Mouse (Mus musculus) hindbrain, embryonic 11.5 days (tissue): ENCODE results near the gene Reg3d. TPM values are rescaled to one million over a fixed set of nuclear protein-coding genes. Genes with fewer than 3 reads are reported as not detected.
"Not testable (repeated sequence)": the region's sequence is repeated elsewhere in the genome, so short reads cannot be mapped to it uniquely, and the experiment has no call there.

ENCODE experiments used
- ATAC-seq: fragments of 200-750 bp; cut with Nextera tagmentation; 2 replicates; pipeline ENCODE4 v1.8.0; 2017; ENCODE audit warnings: mild to moderate bottlenecking, moderate TSS enrichment, moderate library complexity; ENCODE audit not compliant: low FRiP score
- DNase-seq: peaks from one replicate; pipeline ENCODE4 v3.0.0-alpha.2; 2015; ENCODE audit warnings: low spot score
- H3K27ac ChIP-seq: fragments of 300-500 bp; sonication (generic); 2 replicates; pipeline ENCODE4 v1.5.1; 2014; ENCODE audit warnings: mild to moderate bottlenecking, low read depth, low read length
- H3K27me3 ChIP-seq: fragments of 300-500 bp; sonication (generic); 2 replicates; pipeline ENCODE4 v1.6.1; 2014; ENCODE audit warnings: mild to moderate bottlenecking, low read length, moderate library complexity, mixed read lengths; ENCODE audit not compliant: control insufficient read depth, insufficient read depth
- H3K36me3 ChIP-seq: fragments of 300-500 bp; sonication (generic); 2 replicates; pipeline ENCODE4 v1.6.1; 2014; ENCODE audit warnings: mild to moderate bottlenecking, low read length, moderate library complexity, mixed read lengths; ENCODE audit not compliant: control insufficient read depth, insufficient read depth
- H3K4me1 ChIP-seq: fragments of 300-500 bp; sonication (generic); replicated peaks from 2 replicates; pipeline ENCODE4 v1.6.1; 2014; ENCODE audit warnings: low read length, mixed read lengths; ENCODE audit not compliant: control insufficient read depth, insufficient read depth
- H3K4me2 ChIP-seq: fragments of 300-500 bp; sonication (generic); replicated peaks from 2 replicates; pipeline ENCODE4 v1.6.1; 2014; ENCODE audit warnings: mild to moderate bottlenecking, low read depth, low read length
- H3K4me3 ChIP-seq: fragments of 300-500 bp; sonication (generic); 2 replicates; pipeline ENCODE4 v1.5.1; 2014; ENCODE audit warnings: low read depth, low read length
- H3K9ac ChIP-seq: fragments of 300-500 bp; sonication (generic); 2 replicates; pipeline ENCODE4 v1.6.1; 2014; ENCODE audit warnings: low read depth, low read length
- H3K9me3 ChIP-seq: fragments of 300-500 bp; sonication (generic); 2 replicates; pipeline ENCODE4 v1.6.1; 2016; ENCODE audit warnings: low read length; ENCODE audit not compliant: control insufficient read depth
- WGBS: fragments of 180-500 bp; shearing (Covaris S2); extraction: QIAGEN DNeasy Blood & Tissue Kit; methylation state at CpG from one replicate; pipeline ENCODE4 v1.1.7; 2014; 5-methylcytosine and 5-hydroxymethylcytosine counted together
- polyA plus RNA-seq: library from polyadenylated mRNA; unstranded; fragments of >200 nt; fragmentation: Nextera tagmentation; extraction: Ambion mirVana; gene quantifications from 2 replicates; pipeline ENCODE4 v1.2.1, GENCODE M21; 2014

Gene Reg3d
- not detected in 2 replicates for polyA plus RNA-seq

DNA sequence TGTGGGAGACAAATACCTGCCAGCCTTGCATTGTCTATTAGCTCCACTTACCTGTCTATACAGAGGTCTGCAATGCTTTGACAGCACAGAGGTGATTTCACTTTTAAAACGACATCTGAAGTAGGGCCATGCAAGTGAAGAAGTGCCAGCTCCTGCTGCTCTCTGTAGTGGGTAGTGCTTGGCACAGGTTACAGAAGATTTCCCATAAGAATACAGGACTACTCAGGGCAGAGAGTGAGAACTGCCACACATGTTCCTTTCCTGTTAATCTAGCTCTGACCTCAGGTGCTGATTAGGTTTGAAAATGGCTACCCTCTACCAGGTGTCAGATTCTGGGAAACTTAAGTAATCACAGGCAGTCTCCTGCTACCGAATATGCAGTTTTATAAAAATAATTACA is at the start of gene Reg3d:
Gene Reg3d, minus strand, starts transcription at position 101 of the 400 bp plus-strand sequence.
- H3K36me3 ChIP-seq, result no peaks in the 10 kb centered on the region
- H3K4me2 ChIP-seq, result no peak within 1 kb of the TSS
- no peaks in the 10 kb centered on the region for H3K27me3 ChIP-seq
- DNase-seq (no peak), ATAC-seq (no peak)
- H3K9ac ChIP-seq, result no peak within 1 kb of the TSS
- no peaks in the 10 kb centered on the region for H3K9me3 ChIP-seq
- no peaks in the 10 kb centered on the region for H3K4me1 ChIP-seq
- 73% methylated on average over 2 of the region's 2 CpGs for WGBS
- no peak within 1 kb of the TSS for H3K27ac ChIP-seq
- no peak within 1 kb of the TSS for H3K4me3 ChIP-seq

DNA sequence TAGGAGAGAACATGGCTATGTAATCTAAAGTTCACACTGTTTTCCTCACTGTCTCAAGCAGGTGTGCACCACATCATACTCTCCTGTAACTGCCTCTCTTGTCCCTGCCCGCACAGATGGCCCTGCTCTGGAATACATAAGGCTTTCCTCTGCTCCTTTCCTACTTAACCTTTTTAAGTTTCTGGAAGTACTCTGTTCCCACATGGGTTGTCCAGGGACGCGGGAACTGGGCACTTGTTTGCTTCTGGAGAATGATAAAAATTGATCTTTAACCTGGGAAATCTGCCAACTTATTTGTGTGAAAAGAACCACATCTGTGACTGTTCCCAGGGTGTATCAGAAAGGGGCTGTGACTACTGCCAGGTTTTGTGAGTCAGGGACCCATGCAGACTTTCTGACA is 46.8 kb upstream of the Reg3d start:
- Histone ChIP-seq H3K27me3 (no peaks in the 10 kb centered on the region), H3K4me1 (no peaks in the 10 kb centered on the region), H3K9me3 (no peaks in the 10 kb centered on the region), H3K27ac (no peak overlapping the region), H3K4me3 (no peak overlapping the region), H3K9ac (no peak overlapping the region), H3K36me3 (no peaks in the 10 kb centered on the region), H3K4me2 (no peak overlapping the region)
- ATAC-seq (no peak), DNase-seq (no peak)
- WGBS, result 97% methylated on average over 3 of the region's 3 CpGs

DNA sequence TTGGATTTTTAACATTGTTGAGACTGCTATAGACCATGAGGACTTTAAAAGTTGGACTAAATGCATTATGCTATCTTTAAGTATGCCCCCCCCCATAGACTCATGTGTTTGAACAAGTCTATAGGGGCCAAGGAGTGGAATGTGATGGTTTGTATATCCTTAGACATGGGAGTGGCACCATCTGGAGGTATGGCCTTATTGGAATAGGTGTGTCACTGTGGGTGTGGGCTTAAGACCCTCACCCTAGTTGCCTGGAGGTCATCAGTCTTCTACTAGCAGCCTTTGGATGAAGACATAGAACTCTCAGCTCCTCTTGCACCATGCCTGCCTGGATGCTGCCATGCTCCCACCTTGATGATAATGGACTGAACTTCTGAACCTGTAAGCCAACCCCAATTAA is 43.7 kb upstream of the Reg3d start, which contains the start of gene Reg1:
Gene Reg1, plus strand, starts transcription at position 301 of the 400 bp plus-strand sequence.
- not testable (repeated sequence) for H3K4me3 ChIP-seq, ATAC-seq, H3K9me3 ChIP-seq, H3K27ac ChIP-seq, H3K27me3 ChIP-seq, H3K9ac ChIP-seq, H3K4me2 ChIP-seq, H3K4me1 ChIP-seq, H3K36me3 ChIP-seq, DNase-seq

DNA sequence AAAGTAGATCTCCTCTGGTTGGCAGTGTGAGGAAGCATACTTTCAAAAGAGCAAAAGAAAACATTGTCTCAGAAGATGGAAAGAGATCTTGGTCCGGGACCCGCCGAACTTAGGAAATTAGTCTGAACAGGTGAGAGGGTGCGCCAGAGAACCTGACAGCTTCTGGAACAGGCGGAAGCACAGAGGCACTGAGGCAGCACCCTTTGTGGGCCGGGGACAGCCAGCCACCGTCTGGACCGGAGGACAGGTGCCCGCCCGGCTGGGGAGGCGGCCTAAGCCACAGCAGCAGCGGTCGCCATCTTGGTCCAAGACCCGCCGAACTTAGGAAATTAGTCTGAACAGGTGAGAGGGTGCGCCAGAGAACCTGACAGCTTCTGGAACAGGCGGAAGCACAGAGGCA is 16.7 kb upstream of the Reg3d start, which contains the start of gene Reg2:
Gene Reg2, plus strand, starts transcription at position 301 of the 400 bp plus-strand sequence.
- not testable (repeated sequence) for H3K4me2 ChIP-seq, H3K9ac ChIP-seq, ATAC-seq, H3K4me1 ChIP-seq, H3K27ac ChIP-seq, H3K27me3 ChIP-seq, H3K4me3 ChIP-seq, H3K36me3 ChIP-seq, H3K9me3 ChIP-seq, DNase-seq
- 97% methylated on average over 4 of the region's 17 CpGs for WGBS

DNA sequence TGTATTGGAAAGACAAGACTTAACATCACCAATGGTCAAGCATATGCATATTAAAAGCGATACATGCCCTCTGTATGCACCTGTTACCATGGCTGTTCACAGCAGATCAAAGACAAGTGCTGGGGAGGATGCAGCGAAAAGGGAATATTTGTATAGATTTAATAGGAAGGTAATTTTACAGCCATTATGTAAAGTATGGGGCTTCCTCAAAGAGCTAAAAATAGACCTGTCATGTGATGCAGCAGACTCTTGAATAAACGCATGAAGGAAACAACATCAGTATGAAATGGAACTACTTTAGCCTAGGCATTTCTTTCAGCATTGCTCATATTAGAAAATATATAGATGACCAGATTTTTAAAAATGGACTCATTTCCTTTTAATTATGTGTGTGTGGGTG is 6.9 kb upstream of the Reg3d start:
- WGBS, result 87% methylated on average over 3 of the region's 3 CpGs
- H3K27ac ChIP-seq, result no peak overlapping the region
- no peak overlapping the region for H3K4me3 ChIP-seq
- H3K9ac ChIP-seq, result no peak overlapping the region
- ATAC-seq (no peak), DNase-seq (no peak)
- H3K4me1 ChIP-seq, result no peaks in the 10 kb centered on the region
- H3K4me2 ChIP-seq, result no peak overlapping the region
- H3K27me3 ChIP-seq, result no peaks in the 10 kb centered on the region
- no peaks in the 10 kb centered on the region for H3K9me3 ChIP-seq
- no peaks in the 10 kb centered on the region for H3K36me3 ChIP-seq

- Histone ChIP-seq H3K4me3 (no peak within 1 kb of the TSS), H3K27ac (no peak within 1 kb of the TSS), H3K27me3 (no peaks in the 10 kb centered on the region), H3K9me3 (no peaks in the 10 kb centered on the region), H3K4me1 (no peaks in the 10 kb centered on the region), H3K4me2 (no peak within 1 kb of the TSS), H3K36me3 (no peaks in the 10 kb centered on the region), H3K9ac (no peak within 1 kb of the TSS)
- ATAC-seq, result no peak
- DNase-seq, result no peak
These were observed 1.7 kb upstream of the Reg3d start, which contains the start of gene Reg3a for GRCm38 (mm10) chr6:78380409-78380808. Reg3a (plus strand) TSS chr6:78380709.

DNA sequence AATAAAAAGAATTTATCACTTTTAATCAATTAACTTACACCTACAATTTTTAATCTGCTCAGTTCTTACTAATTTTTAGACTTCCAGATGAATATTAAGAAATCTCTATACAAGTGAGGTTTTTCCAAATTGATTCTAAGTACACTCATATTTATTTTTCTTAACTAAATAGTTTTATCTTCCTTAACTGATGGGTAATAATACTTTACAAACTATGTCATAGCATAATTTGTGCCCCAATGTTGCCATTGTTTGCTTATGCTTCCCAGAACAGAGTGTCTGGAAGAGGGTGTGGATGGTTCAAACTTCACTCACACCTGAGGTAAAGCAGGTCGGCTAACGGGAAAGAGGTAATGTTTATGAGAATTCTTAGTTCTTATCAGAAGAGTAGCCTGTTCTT is 8.3 kb downstream of the Reg3d start, which contains the start of gene Reg3b:
Gene Reg3b, plus strand, starts transcription at position 301 of the 400 bp plus-strand sequence.
- Histone ChIP-seq H3K9me3 (no peaks in the 10 kb centered on the region), H3K36me3 (no peaks in the 10 kb centered on the region), H3K27me3 (no peaks in the 10 kb centered on the region), H3K4me2 (no peak within 1 kb of the TSS), H3K9ac (no peak within 1 kb of the TSS), H3K27ac (no peak within 1 kb of the TSS), H3K4me1 (no peaks in the 10 kb centered on the region), H3K4me3 (no peak within 1 kb of the TSS)
- 94% methylated on average over 2 of the region's 2 CpGs for WGBS
- DNase-seq (no peak), ATAC-seq (no peak)

GRCm38 (mm10) chr6:78361971-78362563 is 16.6 kb downstream of the Reg3d start:
- no peaks in the 10 kb centered on the region for H3K36me3 ChIP-seq
- ATAC-seq (no peak), DNase-seq (no peak)
- no peaks in the 10 kb centered on the region for H3K27me3 ChIP-seq
- no peak overlapping the region for H3K27ac ChIP-seq
- H3K4me2 ChIP-seq, result no peak overlapping the region
- no peaks in the 10 kb centered on the region for H3K9me3 ChIP-seq
- no peak overlapping the region for H3K4me3 ChIP-seq
- H3K4me1 ChIP-seq, result no peaks in the 10 kb centered on the region
- 81% methylated on average over 2 of the region's 2 CpGs for WGBS
- no peak overlapping the region for H3K9ac ChIP-seq

- no peak for ATAC-seq
- H3K9me3 ChIP-seq, result no peaks in the 10 kb centered on the region
These were observed 37.0 kb downstream of the Reg3d start for GRCm38 (mm10) chr6:78341689-78342088.

More at GRCm38 (mm10) chr6:78341689-78342088, 37.0 kb downstream of the Reg3d start:
- no peak overlapping the region for H3K27ac ChIP-seq
- WGBS, result 85% methylated on average over 2 of the region's 2 CpGs
- no peak overlapping the region for H3K4me3 ChIP-seq
- no peak overlapping the region for H3K4me2 ChIP-seq
- H3K4me1 ChIP-seq, result no peaks in the 10 kb centered on the region
- DNase-seq, result no peak
- no peaks in the 10 kb centered on the region for H3K27me3 ChIP-seq
- H3K36me3 ChIP-seq, result no peaks in the 10 kb centered on the region
- H3K9ac ChIP-seq, result no peak overlapping the region
